Mouse (Mus musculus) brain, embryonic 14.5 days (tissue): ENCODE measurements at regions not wholly inside any gene's neighbourhood (a gene's known extent, or its start where the extent isn't known, plus 50 kb on each side); places are given as distances from the start of the nearest gene placed in this dataset.

Source experiments
- CTCF ChIP-seq: fragments of 200-500 bp; IDR thresholded peaks from 2 replicates; pipeline ENCODE4 v1.5.1; 2012; ENCODE audit warnings: inconsistent platforms, mild to moderate bottlenecking, moderate library complexity, borderline replicate concordance; ENCODE audit not compliant: insufficient read depth, insufficient read length; ENCODE audit errors: extremely low read depth
- POLR2A ChIP-seq: fragments of 200-500 bp; IDR thresholded peaks from 2 replicates; pipeline ENCODE4 v1.6.1; 2012; ENCODE audit warnings: mild to moderate bottlenecking, inconsistent platforms, borderline replicate concordance; ENCODE audit not compliant: poor library complexity, insufficient read depth, insufficient read length, severe bottlenecking; ENCODE audit errors: extremely low read depth

DNA sequence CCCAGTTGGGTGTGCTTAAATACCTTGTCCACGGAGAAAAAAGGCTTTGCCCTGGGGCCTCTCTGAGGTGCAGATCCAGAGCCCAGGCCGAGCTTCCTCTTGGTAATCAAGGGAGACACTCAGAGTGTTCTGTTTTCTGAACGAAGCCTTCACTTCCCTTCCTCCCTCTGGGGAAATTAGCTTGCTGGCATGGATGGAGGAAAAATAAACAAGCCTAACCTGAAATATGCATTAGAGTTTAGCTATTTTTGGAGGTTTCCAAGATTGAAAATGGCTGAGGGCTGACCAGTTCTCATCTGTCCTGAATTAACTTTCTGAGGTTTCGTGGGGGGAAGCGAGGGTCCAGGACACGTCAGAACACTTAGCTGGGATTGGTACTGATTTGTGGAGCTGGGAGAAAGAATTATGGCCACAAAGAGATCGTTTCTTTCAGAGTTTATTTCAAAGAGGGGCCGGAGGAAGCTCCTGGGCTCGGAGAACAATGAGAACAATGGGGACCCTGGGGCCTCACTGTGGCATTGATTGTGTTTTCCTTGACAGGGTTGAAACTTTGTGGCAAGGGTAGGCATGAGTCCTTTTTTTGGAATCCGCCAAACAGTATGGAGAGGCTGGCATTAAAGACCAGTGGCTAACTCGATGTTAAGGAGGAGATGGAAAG is 262.4 kb downstream of the 1810013L24Rik start:
- no peak for TF ChIP-seq POLR2A
- TF ChIP-seq CTCF, result no peak
